Mouse (Mus musculus) CD8-positive naive resting alpha-beta T cell, adult 57 days (primary cell): Measurements from ENCODE around the gene Mex3b. TPM values are rescaled to one million over a fixed set of nuclear protein-coding genes. Genes with fewer than 3 reads are reported as not detected.

Experiments
- total RNA-seq: library from RNA; stranded (reverse); gene quantifications from one replicate; pipeline ENCODE4 v1.2.4, GENCODE M21; 2023

Gene Mex3b
- total RNA-seq = 16.3 TPM

GRCm38 (mm10) chr7:82867271-82868121 lies at the start of gene Mex3b:
Gene Mex3b, plus strand, starts transcription at chr7:82867333.

Other genes with a start within 250 kb of the Mex3b start
- gene Saxo2, start 218.8 kb upstream of the Mex3b start, total RNA-seq = not detected
- gene Efl1, start 218.7 kb upstream of the Mex3b start, total RNA-seq = 31.8 TPM